Mouse (Mus musculus) testis, adult 2 months (tissue): ENCODE measurements around the gene Zfp423. TPM values are rescaled to one million over a fixed set of nuclear protein-coding genes. Genes with fewer than 3 reads are reported as not detected.

Experiments
- H3K27ac ChIP-seq: fragments of 200-500 bp; 2 replicates; pipeline ENCODE4 v1.5.1; 2012; ENCODE audit warnings: low read depth, low read length; ENCODE audit not compliant: control insufficient read depth, insufficient read depth
- H3K27me3 ChIP-seq: fragments of 200-500 bp; 2 replicates; pipeline ENCODE4 v1.6.1; 2012; ENCODE audit warnings: mild to moderate bottlenecking, low read length, moderate library complexity; ENCODE audit not compliant: control insufficient read depth, insufficient read depth
- H3K36me3 ChIP-seq: fragments of 200-500 bp; 2 replicates; pipeline ENCODE4 v1.6.1; 2012; ENCODE audit warnings: mild to moderate bottlenecking, low read length; ENCODE audit not compliant: control insufficient read depth, insufficient read depth
- H3K4me1 ChIP-seq: fragments of 200-500 bp; 2 replicates; pipeline ENCODE4 v1.6.1; 2012; ENCODE audit warnings: low read length; ENCODE audit not compliant: control insufficient read depth, insufficient read depth
- H3K4me3 ChIP-seq: fragments of 200-500 bp; 2 replicates; pipeline ENCODE4 v1.5.1; 2012; ENCODE audit warnings: low read depth, mild to moderate bottlenecking, low read length, moderate library complexity, mixed read lengths; ENCODE audit not compliant: control insufficient read depth
- CTCF ChIP-seq: fragments of 200-500 bp; IDR thresholded peaks from 2 replicates; pipeline ENCODE4 v1.5.1; 2012; ENCODE audit warnings: low read depth, mild to moderate bottlenecking, inconsistent platforms, low read length, moderate library complexity; ENCODE audit not compliant: control insufficient read depth, insufficient read depth, insufficient replicate concordance
- POLR2A ChIP-seq: fragments of 200-500 bp; IDR thresholded peaks from 2 replicates; pipeline ENCODE4 v1.6.1; 2012; ENCODE audit warnings: low read depth, mild to moderate bottlenecking, inconsistent platforms, low read length, moderate library complexity; ENCODE audit not compliant: control insufficient read depth
- polyA plus RNA-seq: library from polyadenylated mRNA; depleted of rRNA; stranded (reverse); fragments of >200 nt; gene quantifications from 2 replicates; pipeline ENCODE4 v1.2.3, GENCODE M21; 2012

Zfp423 gene
- polyA plus RNA-seq, 1 experiment, result 7.2 TPM

GRCm38 (mm10) chr8:87802571-87802970, 156.8 kb downstream of the Zfp423 start:
- H3K27ac ChIP-seq, result no peak overlapping the region
- no peaks in the 10 kb centered on the region for H3K4me1 ChIP-seq

GRCm38 (mm10) chr8:87800121-87800520, 159.3 kb downstream of the Zfp423 start:
- no peak overlapping the region for H3K27ac ChIP-seq
- H3K4me1 ChIP-seq, result no peaks in the 10 kb centered on the region
- TF ChIP-seq CTCF (no peak), POLR2A (no peak)
- H3K27me3 ChIP-seq, result no peaks in the 10 kb centered on the region
- H3K4me3 ChIP-seq, result no peak overlapping the region
- no peaks in the 10 kb centered on the region for H3K36me3 ChIP-seq

More at GRCm38 (mm10) chr8:87802571-87802970, 156.8 kb downstream of the Zfp423 start:
- TF ChIP-seq POLR2A (no peak), CTCF (no peak)
- no peak overlapping the region for H3K4me3 ChIP-seq
- H3K27me3 ChIP-seq, result no peaks in the 10 kb centered on the region
- H3K36me3 ChIP-seq, result no peaks in the 10 kb centered on the region

- peak; percentile 37; the same call in 1 of the 2 replicates for TF ChIP-seq CTCF
- TF ChIP-seq POLR2A, result no peak
- H3K4me1 ChIP-seq, result no peaks in the 10 kb centered on the region
- no peaks in the 10 kb centered on the region for H3K36me3 ChIP-seq
- no peaks in the 10 kb centered on the region for H3K27me3 ChIP-seq
- H3K27ac ChIP-seq, result no peak overlapping the region
- H3K4me3 ChIP-seq, result peak overlapping the region; percentile 50
Measured at GRCm38 (mm10) chr8:87796234-87796633, 163.2 kb downstream of the Zfp423 start.

GRCm38 (mm10) chr8:87794639-87795038, 164.8 kb downstream of the Zfp423 start:
- no peak overlapping the region for H3K27ac ChIP-seq
- no peaks in the 10 kb centered on the region for H3K36me3 ChIP-seq
- no peak overlapping the region for H3K4me3 ChIP-seq
- H3K4me1 ChIP-seq, result no peaks in the 10 kb centered on the region
- TF ChIP-seq CTCF (no peak), POLR2A (no peak)
- H3K27me3 ChIP-seq, result no peaks in the 10 kb centered on the region

- H3K36me3 ChIP-seq, result no peaks in the 10 kb centered on the region
- H3K4me3 ChIP-seq, result no peak overlapping the region
- TF ChIP-seq CTCF (no peak), POLR2A (no peak)
- H3K4me1 ChIP-seq, result no peaks in the 10 kb centered on the region
- no peak overlapping the region for H3K27ac ChIP-seq
- no peaks in the 10 kb centered on the region for H3K27me3 ChIP-seq
Measured at GRCm38 (mm10) chr8:87791103-87791502, 168.3 kb downstream of the Zfp423 start.

- Histone ChIP-seq H3K4me1 (no peaks in the 10 kb centered on the region), H3K27ac (no peak overlapping the region)
Measured at GRCm38 (mm10) chr8:87784641-87785439, 174.6 kb downstream of the Zfp423 start.

GRCm38 (mm10) chr8:87784227-87784626, 175.2 kb downstream of the Zfp423 start:
- Histone ChIP-seq H3K4me1 (no peaks in the 10 kb centered on the region), H3K4me3 (no peak overlapping the region), H3K36me3 (no peaks in the 10 kb centered on the region), H3K27me3 (no peaks in the 10 kb centered on the region), H3K27ac (no peak overlapping the region)
- TF ChIP-seq CTCF (no peak), POLR2A (no peak)

More at GRCm38 (mm10) chr8:87784641-87785439, 174.6 kb downstream of the Zfp423 start:
- Histone ChIP-seq H3K4me3 (no peak overlapping the region), H3K27me3 (no peaks in the 10 kb centered on the region), H3K36me3 (no peaks in the 10 kb centered on the region)
- no peak for TF ChIP-seq POLR2A
- no peak for TF ChIP-seq CTCF
